Comparison of ENCODE assay signal across 28 mouse cellular contexts in the genomic region with DNA sequence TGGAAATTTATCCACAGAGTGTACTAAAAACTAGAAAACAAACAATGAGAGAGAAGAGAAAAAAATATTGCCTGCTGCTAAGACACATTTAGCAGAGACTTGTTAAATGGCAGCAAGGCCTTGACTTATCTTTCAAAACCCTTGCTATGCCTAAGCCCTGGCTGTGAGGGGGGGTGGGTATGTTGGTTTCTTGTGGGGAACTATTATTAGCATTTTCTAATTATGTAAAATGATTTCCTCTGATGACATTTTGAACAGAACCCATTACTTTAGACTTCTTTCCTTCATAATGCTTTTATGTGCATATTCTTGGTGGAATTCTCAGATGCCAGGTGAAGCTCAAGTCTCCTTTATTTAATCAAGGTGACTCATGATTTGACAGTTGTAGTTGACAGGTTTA.
"Had no signal": no experiment of that assay in that cellular context is flagged by ENCODE, and none has a peak within 500 bp of the region (broad histone marks: within the 10 kb centered on the region; RNA-seq: fewer than 3 reads in every experiment).

No protein-coding gene starts in this region.

- H3K27me3 ChIP-seq: heart, embryonic 12.5 days; hindbrain, embryonic 12.5 days; intestine, embryonic 15.5 days; kidney, embryonic 15.5 days; limb, embryonic 13.5 days; limb, embryonic 15.5 days; liver, embryonic 12.5 days had no signal

- H3K9ac ChIP-seq: heart, embryonic 12.5 days; hindbrain, embryonic 12.5 days; hindbrain, embryonic 14.5 days; intestine, embryonic 15.5 days; kidney, embryonic 15.5 days; limb, embryonic 13.5 days; limb, embryonic 15.5 days; liver, embryonic 12.5 days; liver, embryonic 14.5 days had no signal

- H3K4me3 ChIP-seq: gastrocnemius, adult 2 months; heart, embryonic 10.5 days; heart, embryonic 12.5 days; hindbrain, embryonic 10.5 days; hindbrain, embryonic 12.5 days; intestine, embryonic 15.5 days; kidney, embryonic 15.5 days; limb, embryonic 13.5 days; limb, embryonic 15.5 days; liver, embryonic 12.5 days had no signal

- ATAC-seq: hindbrain, embryonic 16.5 days; inflammation-experienced regulatory T-cells, adult 6 months; intestine, embryonic 15.5 days; liver, embryonic 12.5 days had no signal

- H3K4me2 ChIP-seq: heart, embryonic 12.5 days; hindbrain, embryonic 12.5 days; hindbrain, embryonic 14.5 days; intestine, embryonic 15.5 days; kidney, embryonic 15.5 days; limb, embryonic 13.5 days; limb, embryonic 15.5 days; liver, embryonic 12.5 days had no signal

- DNase-seq: gastrocnemius, adult 2 months; gastrocnemius, postnatal 10 days; gastrocnemius, postnatal 25 days; heart, adult 18-20 months; heart, postnatal 10 days; heart, postnatal 4 days; kidney, adult 11 months; kidney, adult 2 months; kidney, adult 9 months; kidney, postnatal 14 days; kidney, postnatal 36 days; layer of hippocampus, adult 9-11 months; layer of hippocampus, postnatal 36 days; left cerebral cortex, postnatal 4 days had no signal

- H3K9me3 ChIP-seq: heart, embryonic 10.5 days; heart, embryonic 12.5 days; hindbrain, embryonic 10.5 days; hindbrain, embryonic 12.5 days; intestine, embryonic 15.5 days; kidney, embryonic 15.5 days; limb, embryonic 13.5 days; limb, embryonic 15.5 days; liver, embryonic 12.5 days had no signal

- H3K27ac ChIP-seq: gastrocnemius, adult 2 months; heart, embryonic 10.5 days; hindbrain, embryonic 10.5 days; hindbrain, embryonic 12.5 days; hindbrain, embryonic 14.5 days; intestine, embryonic 15.5 days; kidney, embryonic 15.5 days; kidney, postnatal 0 days; limb, embryonic 13.5 days; limb, embryonic 15.5 days; liver, embryonic 12.5 days; liver, embryonic 14.5 days had no signal

- H3K4me1 ChIP-seq: heart, embryonic 10.5 days; heart, embryonic 12.5 days; hindbrain, embryonic 12.5 days; intestine, embryonic 15.5 days; liver, embryonic 12.5 days had no signal

- H3K36me3 ChIP-seq: heart, embryonic 10.5 days; heart, embryonic 12.5 days; hindbrain, embryonic 10.5 days; hindbrain, embryonic 12.5 days; intestine, embryonic 15.5 days; kidney, embryonic 15.5 days; limb, embryonic 13.5 days; limb, embryonic 15.5 days; liver, embryonic 12.5 days had no signal
